Mouse (Mus musculus) mesoderm, embryonic 11.5 days (tissue): ENCODE data around the gene Tmprss9.
A peak's percentile ranks its signal among the peaks of the same experiment; 100 is the strongest.

Source experiments
- DNase-seq: peaks from one replicate; pipeline ENCODE4 v3.0.0-alpha.2; 2012; ENCODE audit warnings: low read depth, low spot score

Tmprss9 gene

DNA sequence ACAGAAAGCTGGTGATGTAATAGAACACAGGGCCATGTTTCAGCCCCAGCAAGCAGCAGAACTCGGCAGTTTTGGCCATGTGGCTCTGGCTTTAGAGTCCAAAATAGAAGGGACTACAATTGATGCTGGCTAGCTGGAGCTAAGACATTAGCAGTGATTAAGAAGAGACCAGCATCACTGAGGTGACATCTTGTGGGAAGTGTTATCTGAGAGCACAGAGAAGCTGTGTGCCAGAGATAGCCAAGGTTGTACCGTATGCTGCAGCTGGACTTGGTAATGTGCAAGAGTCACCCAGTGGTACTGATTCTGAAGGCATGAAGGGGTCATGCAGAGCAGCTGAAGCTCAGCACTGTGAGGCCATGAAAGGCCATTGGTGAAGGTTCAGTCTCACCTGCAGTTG lies 43.6 kb downstream of the Tmprss9 start:
- DNase-seq: no peak

DNA sequence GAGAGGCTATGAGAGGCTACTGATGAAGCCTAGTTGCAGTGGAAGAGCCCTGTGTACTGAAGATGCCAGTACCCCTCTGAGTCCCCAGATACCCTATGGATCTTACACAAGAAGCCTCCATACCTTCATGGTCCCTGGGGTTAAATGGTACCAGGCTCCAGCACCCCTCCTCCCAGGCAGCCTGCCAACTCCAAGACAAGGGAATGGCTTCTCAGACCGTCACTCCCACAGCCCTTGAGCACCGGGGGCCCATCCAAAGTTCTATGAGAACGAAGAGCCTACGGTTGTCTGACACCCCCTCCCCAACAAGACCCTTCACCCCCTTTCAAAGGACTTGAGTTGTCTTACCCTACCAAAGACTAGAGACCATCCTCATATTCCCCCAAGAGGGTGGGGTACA lies 44.1 kb downstream of the Tmprss9 start:
- no peak for DNase-seq

DNA sequence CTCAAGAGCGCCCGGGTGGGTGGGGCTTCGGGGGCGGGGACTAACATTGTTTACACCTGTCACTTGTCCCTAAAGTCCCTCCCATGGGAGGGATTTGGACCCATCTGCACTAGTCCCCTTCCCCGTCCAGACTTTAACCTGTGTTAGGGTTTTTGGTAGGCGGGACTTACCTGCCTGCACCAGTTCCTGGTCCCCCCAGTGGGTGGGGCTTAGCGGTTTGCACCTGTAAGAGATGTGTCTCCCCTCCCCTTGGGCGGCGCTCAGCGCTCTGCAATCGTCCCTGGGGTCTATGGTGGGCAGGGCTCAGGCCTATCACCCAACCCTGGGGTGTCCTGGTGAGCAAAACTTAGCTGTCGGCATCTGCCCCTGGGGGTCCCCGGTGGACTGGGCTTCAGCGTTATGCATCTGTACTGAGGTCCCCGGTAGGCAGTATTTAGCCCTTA lies 45.7 kb downstream of the Tmprss9 start:
- DNase-seq: no peak

DNA sequence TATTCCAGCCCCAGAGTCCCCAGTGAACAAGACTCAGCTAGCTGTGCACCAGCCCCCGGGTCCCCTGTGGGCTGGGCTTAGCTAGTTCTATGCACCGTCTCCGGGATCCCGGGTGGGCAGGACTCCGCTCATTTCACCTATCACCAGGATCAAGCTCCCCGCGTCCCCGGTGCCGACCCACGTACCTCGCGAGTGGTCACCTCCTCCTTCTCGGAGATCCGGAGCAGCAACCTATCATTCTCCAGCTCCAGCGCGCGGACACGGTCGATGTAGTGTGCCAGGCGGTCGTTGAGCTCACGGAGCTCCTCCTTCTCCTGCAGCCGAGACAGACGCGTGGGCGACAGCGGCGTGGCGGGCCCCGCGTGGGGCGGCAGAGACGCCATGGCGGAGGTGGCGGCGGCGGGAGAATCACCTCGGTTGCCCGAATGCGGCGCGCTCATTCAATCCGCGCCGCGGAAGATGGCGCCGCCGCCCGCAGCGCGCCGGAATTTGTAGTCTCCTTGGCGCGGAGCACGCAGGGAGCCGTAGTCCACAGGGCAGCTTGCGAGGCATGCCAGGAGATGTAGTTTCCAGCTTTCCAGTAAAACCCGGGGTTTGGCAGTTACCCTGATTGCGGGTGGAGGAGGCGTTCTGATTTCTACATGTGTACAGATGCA lies 46.3 kb downstream of the Tmprss9 start, which contains the start of gene Lmnb2:
Gene Lmnb2, minus strand, starts transcription at position 467 of the 656 bp plus-strand sequence.
- peak; percentile 73 for DNase-seq

DNA sequence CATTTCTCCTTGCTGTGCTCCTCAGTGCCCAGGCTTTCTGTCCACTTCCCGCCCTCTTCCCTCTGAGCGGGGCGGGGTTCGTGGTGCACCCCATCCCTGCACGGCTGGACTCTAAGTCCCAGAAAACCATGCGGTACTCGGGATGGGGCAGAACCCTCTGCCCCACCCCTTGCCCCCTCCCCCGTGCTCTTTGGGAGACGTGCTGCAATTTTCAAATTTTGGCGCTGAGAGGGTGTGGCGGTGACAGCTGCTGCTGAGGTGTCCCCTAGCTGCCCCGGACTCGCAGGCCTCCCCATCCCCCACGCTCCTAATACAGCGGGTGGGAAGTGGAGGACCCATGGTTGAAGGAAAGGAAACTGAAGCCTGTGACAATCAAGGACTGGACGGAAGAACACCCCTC lies 50.3 kb downstream of the Tmprss9 start:
- DNase-seq: no peak

GRCm38 (mm10) chr10:80925472-80925871 lies 53.8 kb downstream of the Tmprss9 start:
- DNase-seq: no peak

DNA sequence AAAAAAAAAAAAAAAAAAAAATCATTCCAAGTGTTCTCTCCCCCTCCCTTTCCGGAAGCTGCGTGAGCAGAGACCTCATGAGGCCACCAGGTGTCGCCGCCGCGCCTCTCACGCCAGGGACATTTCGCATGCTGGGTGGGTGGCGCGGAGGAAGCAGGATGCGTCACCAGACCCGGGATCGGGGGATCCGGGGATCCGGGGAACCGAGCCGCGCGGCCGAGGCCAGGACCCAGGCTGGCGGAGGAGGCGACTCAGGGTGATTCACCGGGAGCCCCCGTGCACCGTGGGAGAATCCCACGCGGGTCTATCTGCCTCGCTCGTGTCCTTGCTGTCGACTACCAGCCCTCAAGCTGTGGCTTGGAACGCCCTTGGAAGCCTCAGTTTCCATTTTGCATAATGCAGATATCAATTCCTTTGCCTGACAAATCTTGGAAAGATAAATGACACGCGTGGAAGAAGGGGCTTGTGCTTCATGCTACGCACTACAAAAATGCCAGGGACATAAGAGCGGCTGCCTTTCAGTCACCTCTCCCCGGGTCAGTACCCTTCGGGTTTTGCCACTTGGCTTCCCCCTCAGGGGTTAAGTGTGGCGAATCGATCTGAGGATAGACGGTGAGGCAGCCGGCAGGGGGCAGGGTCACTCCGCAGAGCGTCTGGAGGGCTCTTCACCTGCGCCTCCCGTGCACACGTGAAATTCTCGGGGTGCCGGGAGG lies 57.1 kb downstream of the Tmprss9 start:
- DNase-seq: peak; percentile 92

GRCm38 (mm10) chr10:80929299-80930226 lies 57.9 kb downstream of the Tmprss9 start, which contains the start of gene Gadd45b:
Gene Gadd45b (plus strand): TSS chr10:80930073.
- DNase-seq: peak; percentile 99

- no peak for DNase-seq
These were observed 58.9 kb downstream of the Tmprss9 start for GRCm38 (mm10) chr10:80930361-80931152.

- DNase-seq: no peak
These were observed 59.6 kb downstream of the Tmprss9 start for GRCm38 (mm10) chr10:80931153-80931671.

GRCm38 (mm10) chr10:80931695-80932094 lies 60.0 kb downstream of the Tmprss9 start:
- no peak for DNase-seq

GRCm38 (mm10) chr10:80932206-80932605 lies 60.6 kb downstream of the Tmprss9 start:
- DNase-seq: no peak

- DNase-seq: no peak
These were observed 61.2 kb downstream of the Tmprss9 start for GRCm38 (mm10) chr10:80932700-80933420.

DNA sequence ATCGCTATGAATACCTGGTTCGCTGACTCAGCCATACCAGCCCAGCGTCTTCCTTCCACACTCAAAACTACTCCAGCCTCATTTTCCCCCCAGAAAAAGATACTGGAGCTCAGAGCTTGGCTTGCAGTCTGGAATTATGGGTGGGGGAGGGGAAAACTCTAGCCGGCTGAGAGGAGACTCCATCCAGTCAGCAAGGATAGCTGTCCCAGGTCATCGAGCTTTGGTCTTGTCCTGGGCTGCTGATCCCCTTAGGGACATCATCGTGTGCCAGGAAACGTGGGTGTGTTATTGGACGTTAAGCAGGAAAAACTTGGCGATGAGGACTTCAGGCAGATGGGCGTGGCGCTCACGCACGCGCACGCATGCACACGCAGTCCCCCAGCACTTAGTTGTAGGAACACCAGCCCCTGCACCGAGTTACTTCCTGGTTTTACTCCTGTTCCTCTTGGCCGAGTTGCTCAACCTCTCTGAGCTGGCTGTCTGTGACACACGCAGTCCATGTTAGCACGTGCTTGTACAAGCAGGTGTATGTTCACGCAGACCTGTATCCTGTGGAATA lies 61.9 kb downstream of the Tmprss9 start:
- DNase-seq: no peak

GRCm38 (mm10) chr10:80934136-80934985 lies 62.7 kb downstream of the Tmprss9 start:
- DNase-seq: no peak

DNA sequence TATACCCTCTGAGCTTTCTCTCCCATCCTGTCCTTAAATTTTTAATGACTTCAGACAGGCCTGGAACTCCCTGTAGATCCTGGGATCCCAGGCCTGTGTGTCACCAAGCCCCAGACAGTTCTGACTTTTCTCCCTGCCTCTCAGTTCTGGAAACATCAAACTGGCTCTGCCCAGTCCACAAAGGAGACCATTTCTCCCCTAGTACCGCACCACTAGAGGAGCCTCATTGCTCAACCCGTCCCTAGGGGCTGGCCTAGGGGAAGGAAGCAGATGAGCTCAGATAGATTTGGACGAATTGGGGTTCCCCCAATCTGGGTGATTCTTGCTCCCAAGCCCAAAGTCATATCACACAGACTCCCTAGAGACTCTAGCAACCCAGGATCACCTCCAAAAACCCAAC lies 63.6 kb downstream of the Tmprss9 start:
- no peak for DNase-seq

DNA sequence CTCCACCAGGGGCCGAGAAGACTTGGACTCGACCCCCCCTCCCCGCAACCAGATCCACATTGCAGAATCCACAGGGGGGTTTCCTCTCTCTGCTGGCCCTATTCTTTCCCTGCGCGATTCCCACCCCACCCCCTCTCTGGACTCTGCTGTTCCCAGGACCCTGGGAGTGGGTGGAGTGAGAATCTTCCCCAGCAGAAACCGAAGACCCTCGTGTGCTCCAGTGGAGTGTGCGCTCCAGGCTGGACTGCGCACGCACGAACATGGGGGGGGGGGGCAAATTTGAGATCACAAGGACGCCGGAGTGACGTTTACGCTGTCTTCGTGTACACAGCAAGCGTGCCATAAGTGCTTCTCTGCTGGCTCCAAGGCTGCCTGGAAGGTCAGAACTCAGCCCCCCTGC lies 64.0 kb downstream of the Tmprss9 start:
- no peak for DNase-seq

GRCm38 (mm10) chr10:80936135-80936809 lies 64.6 kb downstream of the Tmprss9 start:
- no peak for DNase-seq

GRCm38 (mm10) chr10:80936810-80937164 lies 65.1 kb downstream of the Tmprss9 start:
- DNase-seq: no peak
